Mouse (Mus musculus) testis, adult 2 months (tissue): ENCODE results near the gene Birc6.
A peak's percentile ranks its signal among the peaks of the same experiment; 100 is the strongest.

Experiments
- CTCF ChIP-seq: fragments of 200-500 bp; IDR thresholded peaks from 2 replicates; pipeline ENCODE4 v1.5.1; 2012; ENCODE audit warnings: low read depth, mild to moderate bottlenecking, inconsistent platforms, low read length, moderate library complexity; ENCODE audit not compliant: control insufficient read depth, insufficient read depth, insufficient replicate concordance
- POLR2A ChIP-seq: fragments of 200-500 bp; IDR thresholded peaks from 2 replicates; pipeline ENCODE4 v1.6.1; 2012; ENCODE audit warnings: low read depth, mild to moderate bottlenecking, inconsistent platforms, low read length, moderate library complexity; ENCODE audit not compliant: control insufficient read depth

- TF ChIP-seq CTCF (no peak), POLR2A (peak; percentile 78)
Observed at GRCm38 (mm10) chr17:74527729-74528607, at the start of gene Birc6.
